Mouse (Mus musculus): ENCODE data around the gene Dpep3.
"Not testable (repeated sequence)": the region's sequence is repeated elsewhere in the genome, so short reads cannot be mapped to it uniquely, and the experiment has no call there.

The Dpep3 gene

GRCm38 (mm10) chr8:105979325-105979724, at the start of gene Dpep3:
TSS of gene Dpep3 (minus strand) at chr8:105979429.
- DNase-seq, result no peak

- DNase-seq, result peak; percentile 62 to 68
These were observed 43.3 kb upstream of the Dpep3 start for GRCm38 (mm10) chr8:106022483-106022882.

GRCm38 (mm10) chr8:106018039-106018438, 38.8 kb upstream of the Dpep3 start:
- no peak for DNase-seq

GRCm38 (mm10) chr8:106017130-106017529, 37.9 kb upstream of the Dpep3 start:
- peak; percentile 35 to 68 for DNase-seq

- no peak for DNase-seq
These were observed 37.1 kb upstream of the Dpep3 start for GRCm38 (mm10) chr8:106016284-106016683.

- not testable (repeated sequence) for DNase-seq
These were observed 33.0 kb upstream of the Dpep3 start for GRCm38 (mm10) chr8:106012203-106012602.

GRCm38 (mm10) chr8:106011643-106011986, 32.4 kb upstream of the Dpep3 start, which contains the start of gene Ddx28:
TSS of gene Ddx28 (minus strand) at chr8:106011882.
- no peak for DNase-seq

- DNase-seq, result peak; percentile 77 to 83
These were observed 31.8 kb upstream of the Dpep3 start for GRCm38 (mm10) chr8:106010748-106011642.

GRCm38 (mm10) chr8:106007891-106008290, 28.7 kb upstream of the Dpep3 start:
- not testable (repeated sequence) for DNase-seq

GRCm38 (mm10) chr8:106007135-106007534, 27.9 kb upstream of the Dpep3 start:
- no peak for DNase-seq

- no peak for DNase-seq
These were observed 27.2 kb upstream of the Dpep3 start for GRCm38 (mm10) chr8:106006413-106006812.

- no peak for DNase-seq
These were observed 26.6 kb upstream of the Dpep3 start, which contains the start of gene Dpep2nb for GRCm38 (mm10) chr8:106005875-106006274. TSS of gene Dpep2nb (minus strand) at chr8:106005975.

GRCm38 (mm10) chr8:106004538-106005207, 25.4 kb upstream of the Dpep3 start:
- no peak for DNase-seq

GRCm38 (mm10) chr8:106001908-106002307, 22.7 kb upstream of the Dpep3 start:
- DNase-seq, result no peak

GRCm38 (mm10) chr8:105998971-105999370, 19.7 kb upstream of the Dpep3 start:
- no peak for DNase-seq

GRCm38 (mm10) chr8:105996359-105996758, 17.1 kb upstream of the Dpep3 start:
- no peak for DNase-seq

- DNase-seq, result no peak
These were observed 14.0 kb upstream of the Dpep3 start for GRCm38 (mm10) chr8:105993226-105993625.

- peak; percentile 65 to 78 for DNase-seq
These were observed 13.3 kb upstream of the Dpep3 start for GRCm38 (mm10) chr8:105992499-105992898.

GRCm38 (mm10) chr8:105991546-105991945, 12.3 kb upstream of the Dpep3 start:
- DNase-seq, result no peak

GRCm38 (mm10) chr8:105990856-105991387, 11.7 kb upstream of the Dpep3 start, which contains the start of gene Dus2:
TSS of gene Dus2 (plus strand) at chr8:105991337.
- peak; percentile 60 to 72 for DNase-seq

GRCm38 (mm10) chr8:105988546-105988945, 9.3 kb upstream of the Dpep3 start:
- DNase-seq, result no peak

- not testable (repeated sequence) for DNase-seq
These were observed 4.2 kb upstream of the Dpep3 start for GRCm38 (mm10) chr8:105983406-105983805.

- no peak for DNase-seq
These were observed 1.9 kb upstream of the Dpep3 start for GRCm38 (mm10) chr8:105981146-105981545.

All from thymus, adult 18-20 months (tissue).